Mouse (Mus musculus) heart, adult 2 months (tissue): ENCODE measurements around the gene Smg1. TPM values are rescaled to one million over a fixed set of nuclear protein-coding genes. Genes with fewer than 3 reads are reported as not detected.

Experiments
- DNase-seq, 2 experiments: peaks; one replicate each; pipeline ENCODE4 v3.0.0; 2021
- H3K27ac ChIP-seq: fragments of 200-600 bp; 2 replicates; pipeline ENCODE4 v1.8.1; 2022
- H3K27me3 ChIP-seq: fragments of 200-500 bp; 2 replicates; pipeline ENCODE4 v1.6.1; 2012; ENCODE audit warnings: mild to moderate bottlenecking, low read length, inconsistent platforms, mixed read lengths; ENCODE audit not compliant: control insufficient read depth, insufficient read depth
- H3K36me3 ChIP-seq: fragments of 200-500 bp; 2 replicates; pipeline ENCODE4 v1.6.1; 2012; ENCODE audit warnings: low read length, inconsistent platforms; ENCODE audit not compliant: control insufficient read depth, insufficient read depth
- H3K4me1 ChIP-seq: fragments of 200-500 bp; 2 replicates; pipeline ENCODE4 v1.6.1; 2011; ENCODE audit warnings: low read length; ENCODE audit not compliant: control insufficient read depth, insufficient read depth
- H3K4me3 ChIP-seq: fragments of 200-600 bp; 2 replicates; pipeline ENCODE4 v1.8.1; 2022
- H3K79me2 ChIP-seq: fragments of 200-500 bp; replicated peaks from 2 replicates; pipeline ENCODE4 v1.6.1; 2012; ENCODE audit warnings: mild to moderate bottlenecking, inconsistent platforms, low read length, moderate library complexity, mixed read lengths; ENCODE audit not compliant: control insufficient read depth, insufficient read depth
- H3K9ac ChIP-seq: fragments of 200-500 bp; 2 replicates; pipeline ENCODE4 v1.6.1; 2012; ENCODE audit warnings: low read depth, mild to moderate bottlenecking, control low read depth, inconsistent platforms, low read length, mixed read lengths
- CTCF ChIP-seq: fragments of 200-600 bp; IDR thresholded peaks from 2 replicates; pipeline ENCODE4 v1.8.1; 2022; ENCODE audit warnings: antibody characterized with exemption, mild to moderate bottlenecking, moderate library complexity
- EP300 ChIP-seq: fragments of 200-500 bp; IDR thresholded peaks from 2 replicates; pipeline ENCODE4 v1.6.1; 2011; ENCODE audit warnings: low read depth, low read length, control low read depth; ENCODE audit not compliant: insufficient read depth
- POLR2A ChIP-seq: fragments of 200-500 bp; IDR thresholded peaks from 2 replicates; pipeline ENCODE4 v1.6.1; 2011; ENCODE audit warnings: mild to moderate bottlenecking, low read depth, low read length, control low read depth; ENCODE audit not compliant: insufficient read depth
- WGBS: fragments of 180-500 bp; shearing (Covaris S2); methylation state at CpG from one replicate; pipeline ENCODE4 v1.1.7; 2018; 5-methylcytosine and 5-hydroxymethylcytosine counted together
- intact Hi-C: fragments of 180-260 bp; cut with DNase I; formaldehyde crosslinking; loops from one replicate; pipeline ENCODE4 v1.15.1; 2025
- polyA plus RNA-seq: library from polyadenylated mRNA; depleted of rRNA; stranded (reverse); fragments of >200 nt; gene quantifications from 2 replicates; pipeline ENCODE4 v1.2.3, GENCODE M21; 2012; rRNA removed
- total RNA-seq, 2 experiments: library from RNA; stranded (reverse); gene quantifications; 2 replicates each; pipeline ENCODE4 v1.2.3; 2021

Gene Smg1
- total and polyA plus RNA-seq, 3 experiments = 12.6 to 32.4 (median 31.3) TPM

DNA sequence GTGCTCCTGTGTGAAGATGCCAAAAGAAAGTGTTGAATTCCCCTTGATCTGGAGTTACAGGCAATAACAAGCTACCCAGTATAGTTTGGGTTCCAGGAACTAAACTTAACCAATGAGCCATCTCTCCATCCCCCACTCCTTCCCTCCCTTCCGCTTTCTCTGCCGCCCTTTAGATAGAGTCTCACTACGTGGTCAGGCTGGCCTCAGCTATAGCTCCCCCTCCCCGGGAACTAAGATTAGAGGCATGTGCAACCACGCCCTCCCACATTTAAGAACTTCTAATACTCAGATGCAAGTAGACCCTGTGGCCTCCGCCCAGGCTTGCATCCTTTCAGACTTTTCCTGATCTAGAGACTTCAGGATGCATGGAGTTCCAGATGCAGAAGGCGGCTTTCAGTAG lies 145.9 kb downstream of the Smg1 start:
- H3K27ac ChIP-seq = no peak overlapping the region
- no peaks in the 10 kb centered on the region for H3K27me3 ChIP-seq
- no peaks in the 10 kb centered on the region for H3K36me3 ChIP-seq
- DNase-seq = no peak
- no peak for TF ChIP-seq CTCF
- no peak for TF ChIP-seq EP300
- TF ChIP-seq POLR2A = no peak
- WGBS = 41% methylated on average over 7 of the region's 7 CpGs
- no peak overlapping the region for H3K4me3 ChIP-seq
- intact Hi-C loops = no loop called here
- no peaks in the 10 kb centered on the region for H3K79me2 ChIP-seq
- peaks cover 2% of the 10 kb centered on the region for H3K4me1 ChIP-seq
- H3K9ac ChIP-seq = no peak overlapping the region

Other genes with a start within 250 kb of the Smg1 start
- gene Rps15a, start 127.5 kb downstream of the Smg1 start, total RNA-seq = 100 to 1,000 TPM; 517 to 581 TPM
- 865 and 1,515 TPM in 2 replicates for gene Rps15a, start 127.5 kb downstream of the Smg1 start, polyA plus RNA-seq
- 10 to 100 TPM; 26.1 to 28.9 TPM for gene Arl6ip1, start 114.0 kb downstream of the Smg1 start, total RNA-seq
- gene Arl6ip1, start 114.0 kb downstream of the Smg1 start, polyA plus RNA-seq = 21.3 and 54.5 TPM in 2 replicates
- gene Syt17, start 204.6 kb upstream of the Smg1 start, total RNA-seq = 1 to 10 TPM; 1.0 to 1.4 TPM
- 1.8 and 3.2 TPM in 2 replicates for gene Syt17, start 204.6 kb upstream of the Smg1 start, polyA plus RNA-seq
- 10 to 100 TPM; 19.0 to 23.3 TPM for gene Itpripl2, start 248.3 kb upstream of the Smg1 start, total RNA-seq
- 7.9 and 12.1 TPM in 2 replicates for gene Itpripl2, start 248.3 kb upstream of the Smg1 start, polyA plus RNA-seq